Mouse (Mus musculus) lung, postnatal 0 days (tissue): ENCODE results near the gene Tyrobp.

ENCODE experiments used
- CTCF ChIP-seq: IDR thresholded peaks from 2 replicates; pipeline ENCODE4 v1.5.1; 2016; ENCODE audit warnings: antibody characterized with exemption, mild to moderate bottlenecking
- EP300 ChIP-seq: IDR thresholded peaks from 2 replicates; pipeline ENCODE4 v1.6.1; 2016; ENCODE audit warnings: antibody characterized with exemption, mild to moderate bottlenecking, control low read depth

DNA sequence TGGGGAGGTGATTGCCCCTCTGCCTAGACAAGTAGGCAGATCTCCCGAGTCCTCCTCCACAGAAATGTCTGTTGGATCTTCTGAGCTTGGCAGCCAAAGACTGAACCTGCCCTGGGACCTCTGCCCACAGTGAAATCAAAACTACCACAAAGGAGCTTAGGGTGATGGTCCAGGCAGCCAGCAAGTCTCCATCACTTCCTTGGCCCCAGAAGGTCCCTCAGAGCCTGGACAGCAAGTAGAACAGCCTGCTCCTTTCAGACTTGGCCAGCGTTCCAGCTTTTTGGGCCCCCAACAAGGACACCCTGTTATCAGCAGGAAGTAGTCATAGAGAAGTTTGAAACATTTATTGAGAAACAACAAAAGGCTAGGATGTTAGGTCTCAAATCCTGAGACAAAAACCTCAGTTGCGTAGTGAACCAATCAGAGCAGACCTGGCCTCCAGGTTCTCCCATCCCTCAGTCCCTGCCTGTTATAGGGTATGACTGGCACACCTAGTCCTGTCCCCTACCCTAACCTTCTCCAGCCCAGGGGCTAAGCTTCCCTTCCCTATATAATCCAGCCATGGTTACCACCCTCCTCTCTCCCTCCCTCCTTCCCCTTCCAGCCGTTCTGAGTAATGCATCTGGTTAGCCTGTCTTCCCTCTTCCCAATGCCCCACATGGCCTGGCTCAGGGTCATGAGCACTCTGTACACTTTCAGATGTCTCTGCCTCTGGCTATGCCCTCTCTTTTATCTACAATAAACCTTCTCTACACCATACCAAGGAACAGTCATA, 20.6 kb upstream of the Tyrobp start:
- TF ChIP-seq CTCF: no peak
- no peak for TF ChIP-seq EP300
